Comparison of ENCODE assay signal across 32 mouse cellular contexts in genomic region chr9:72600142-72600541, GRCm38 (mm10).
"Had no signal": no experiment of that assay in that cellular context is flagged by ENCODE, and none has a peak within 500 bp of the region (broad histone marks: within the 10 kb centered on the region; RNA-seq: fewer than 3 reads in every experiment).

No protein-coding gene starts in this region.

- H3K4me3 ChIP-seq: limb, embryonic 10.5 days; limb, embryonic 12.5 days; limb, embryonic 13.5 days; limb, embryonic 15.5 days; liver, embryonic 12.5 days; liver, embryonic 13.5 days; liver, embryonic 15.5 days; lung, embryonic 15.5 days; megakaryocyte, embryonic 14.5 days; midbrain, embryonic 10.5 days; midbrain, embryonic 12.5 days; midbrain, embryonic 13.5 days; midbrain, embryonic 15.5 days; myocyte; neural tube, embryonic 12.5 days had no signal

- H3K4me1 ChIP-seq: limb, embryonic 10.5 days; limb, embryonic 12.5 days; limb, embryonic 13.5 days; limb, embryonic 15.5 days; liver, embryonic 12.5 days; liver, embryonic 13.5 days; liver, embryonic 15.5 days; lung, embryonic 15.5 days; megakaryocyte, embryonic 14.5 days; midbrain, embryonic 10.5 days; midbrain, embryonic 12.5 days; midbrain, embryonic 13.5 days; midbrain, embryonic 15.5 days; neural tube, embryonic 12.5 days had no signal

- H3K27me3 ChIP-seq: limb, embryonic 12.5 days; limb, embryonic 13.5 days; limb, embryonic 15.5 days; liver, embryonic 12.5 days; liver, embryonic 13.5 days; liver, embryonic 15.5 days; lung, embryonic 15.5 days; megakaryocyte, embryonic 14.5 days; midbrain, embryonic 12.5 days; midbrain, embryonic 13.5 days; midbrain, embryonic 15.5 days; neural tube, embryonic 12.5 days had no signal

- H3K9ac ChIP-seq: limb, embryonic 12.5 days; limb, embryonic 13.5 days; limb, embryonic 15.5 days; liver, embryonic 12.5 days; liver, embryonic 13.5 days; liver, embryonic 14.5 days; liver, embryonic 15.5 days; liver, postnatal 0 days; lung, embryonic 14.5 days; lung, embryonic 15.5 days; midbrain, embryonic 12.5 days; midbrain, embryonic 13.5 days; midbrain, embryonic 15.5 days; neural tube, embryonic 12.5 days had no signal

- H3K9me3 ChIP-seq: limb, embryonic 10.5 days; limb, embryonic 12.5 days; limb, embryonic 13.5 days; limb, embryonic 15.5 days; liver, embryonic 12.5 days; liver, embryonic 13.5 days; liver, embryonic 15.5 days; lung, embryonic 15.5 days; megakaryocyte, embryonic 14.5 days; midbrain, embryonic 10.5 days; midbrain, embryonic 12.5 days; midbrain, embryonic 13.5 days; midbrain, embryonic 15.5 days; neural tube, embryonic 12.5 days had no signal

- H3K27ac ChIP-seq: limb, embryonic 10.5 days; limb, embryonic 12.5 days; limb, embryonic 13.5 days; limb, embryonic 15.5 days; liver, embryonic 12.5 days; liver, embryonic 13.5 days; liver, embryonic 14.5 days; liver, embryonic 15.5 days; lung, embryonic 15.5 days; macrophage; midbrain, embryonic 10.5 days; midbrain, embryonic 12.5 days; midbrain, embryonic 13.5 days; midbrain, embryonic 15.5 days; neural tube, embryonic 12.5 days had no signal

- H3K36me3 ChIP-seq: limb, embryonic 15.5 days; liver, embryonic 15.5 days had no signal

- ATAC-seq: liver, embryonic 12.5 days; liver, postnatal 0 days; lung, postnatal 0 days; midbrain, embryonic 13.5 days; midbrain, embryonic 15.5 days; midbrain, embryonic 16.5 days had no signal

- H3K4me2 ChIP-seq: limb, embryonic 12.5 days; limb, embryonic 13.5 days; limb, embryonic 15.5 days; liver, embryonic 11.5 days; liver, embryonic 12.5 days; liver, embryonic 13.5 days; liver, embryonic 15.5 days; lung, embryonic 14.5 days; lung, embryonic 15.5 days; midbrain, embryonic 11.5 days; midbrain, embryonic 12.5 days; midbrain, embryonic 13.5 days; midbrain, embryonic 15.5 days; neural tube, embryonic 12.5 days had no signal

- DNase-seq: left cerebral cortex, postnatal 4 days; liver; liver, embryonic 13.5 days; liver, postnatal 0 days; lung, adult 18-20 months; lung, adult 2 months; lung, embryonic 14.5 days; lung, postnatal 10 days; lung, postnatal 14 days; lung, postnatal 36 days; lung, postnatal 4 days; midbrain, embryonic 14.5 days had no signal
